Mouse (Mus musculus): Measurements from ENCODE around the gene Coro2a.

- TF ChIP-seq EP300 (IDR thresholded peaks at IDR 0.05; ENCODE audit: insufficient read depth, low read depth, low read length) (no peak), POLR2A (IDR thresholded peaks at IDR 0.05; ENCODE audit: insufficient read depth, low read depth, low read length) (no peak)
Measured at GRCm38 (mm10) chr4:46498976-46499375, 103.0 kb downstream of the Coro2a start.

Measured in heart, adult 2 months (tissue).